Mouse (Mus musculus): ENCODE measurements around the gene Syde1. TPM values are rescaled to one million over a fixed set of nuclear protein-coding genes. Genes with fewer than 3 reads are reported as not detected.
"Not testable (repeated sequence)": the region's sequence is repeated elsewhere in the genome, so short reads cannot be mapped to it uniquely, and the experiment has no call there.

Gene Syde1
- 3.4 and 4.3 TPM in 2 replicates for polyA plus RNA-seq (2015; fragmentation: Nextera tagmentation; extraction: Ambion mirVana)

DNA sequence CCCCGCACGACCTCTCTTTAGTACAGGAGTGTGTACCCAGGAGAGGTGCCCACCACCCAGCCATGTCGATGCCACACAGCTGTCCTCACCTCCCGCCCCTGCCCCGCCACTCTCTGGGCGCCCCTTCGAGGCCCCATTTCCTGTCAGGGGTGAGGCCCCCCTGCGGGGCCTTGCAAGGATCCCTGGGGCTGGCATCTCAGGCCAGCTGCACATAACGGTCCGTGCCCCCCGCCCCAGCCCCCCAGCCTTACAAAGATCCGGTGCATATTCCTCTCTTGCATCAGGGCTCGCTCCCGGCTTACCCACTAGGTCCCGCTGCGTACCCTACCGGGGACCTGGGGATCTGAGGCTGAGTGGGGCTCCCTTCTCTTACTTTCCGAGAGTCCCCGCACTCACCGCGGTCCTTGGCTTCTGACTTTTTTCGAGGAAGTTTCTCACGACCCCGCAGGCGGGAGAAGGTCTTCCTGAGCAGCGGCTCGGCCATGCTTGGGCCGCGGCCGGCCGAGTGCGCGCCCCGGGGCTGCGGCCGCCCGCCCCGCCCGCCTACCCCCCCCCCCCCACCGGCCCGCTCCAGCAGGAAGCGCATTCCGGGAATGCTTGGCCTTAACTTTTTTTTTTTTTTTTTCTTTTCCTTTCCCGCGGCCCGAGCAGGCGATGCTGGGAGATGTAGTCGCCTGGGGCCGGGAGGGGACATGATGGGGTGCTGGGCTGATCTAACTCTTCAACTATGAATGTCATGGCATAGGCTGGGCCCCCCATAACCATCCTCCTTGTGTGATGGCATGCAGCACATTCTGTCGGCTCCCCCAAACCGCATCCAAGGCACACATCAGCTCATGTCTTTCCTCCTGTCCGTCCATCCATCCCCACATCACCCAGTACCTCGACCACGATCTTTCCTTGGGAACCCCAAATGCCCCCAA is at the start of gene Syde1:
Gene Syde1, minus strand, starts transcription at position 559 of the 923 bp plus-strand sequence.
- ATAC-seq (replicated peaks): peak; percentile 72
- 4% methylated on average over 53 of the region's 54 CpGs for WGBS

DNA sequence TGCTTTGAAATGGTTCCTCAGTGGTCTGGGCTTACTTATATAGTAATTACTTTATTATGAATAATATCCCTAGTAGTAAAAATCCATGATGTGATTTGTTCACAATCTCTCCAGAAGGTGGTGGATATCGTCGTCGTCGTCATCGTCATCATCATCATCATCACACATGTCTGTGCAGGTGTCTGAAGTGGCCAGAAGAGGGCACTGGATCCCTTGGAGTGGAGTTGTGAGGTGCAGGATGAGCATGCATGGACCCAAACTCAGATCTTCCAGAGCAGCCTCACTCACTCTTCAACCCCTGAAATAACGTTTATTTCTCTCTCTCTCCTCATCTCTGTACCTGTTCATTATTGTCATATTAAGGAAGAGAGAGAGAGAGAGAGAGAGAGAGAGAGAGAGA is 40.5 kb upstream of the Syde1 start:
- ATAC-seq (replicated peaks): peak; percentile 86
- WGBS: 16% methylated on average over 6 of the region's 6 CpGs
- Histone ChIP-seq H3K4me2 (peak overlapping the region; percentile 33), H3K4me1 (no peaks in the 10 kb centered on the region), H3K36me3 (replicated peaks) (no peaks in the 10 kb centered on the region), H3K27me3 (replicated peaks) (no peaks in the 10 kb centered on the region), H3K9ac (no peak overlapping the region), H3K27ac (no peak overlapping the region), H3K4me3 (no peak overlapping the region), H3K9me3 (no peaks in the 10 kb centered on the region)

More for the DNA sequence above, at the start of gene Syde1:
- no peaks in the 10 kb centered on the region for H3K36me3 ChIP-seq (replicated peaks)
- peak within 1 kb of the TSS; percentile 43 for H3K4me3 ChIP-seq
- H3K4me2 ChIP-seq: peak within 1 kb of the TSS; percentile 84
- 0 out of 2 replicates have a peak within 1 kb of the TSS, but pooled peaks have one; percentile 2 for H3K27ac ChIP-seq
- H3K27me3 ChIP-seq (replicated peaks): no peaks in the 10 kb centered on the region
- H3K9ac ChIP-seq: peak within 1 kb of the TSS; percentile 42
- H3K4me1 ChIP-seq: peaks cover 13% of the 10 kb centered on the region
- no peaks in the 10 kb centered on the region for H3K9me3 ChIP-seq

DNA sequence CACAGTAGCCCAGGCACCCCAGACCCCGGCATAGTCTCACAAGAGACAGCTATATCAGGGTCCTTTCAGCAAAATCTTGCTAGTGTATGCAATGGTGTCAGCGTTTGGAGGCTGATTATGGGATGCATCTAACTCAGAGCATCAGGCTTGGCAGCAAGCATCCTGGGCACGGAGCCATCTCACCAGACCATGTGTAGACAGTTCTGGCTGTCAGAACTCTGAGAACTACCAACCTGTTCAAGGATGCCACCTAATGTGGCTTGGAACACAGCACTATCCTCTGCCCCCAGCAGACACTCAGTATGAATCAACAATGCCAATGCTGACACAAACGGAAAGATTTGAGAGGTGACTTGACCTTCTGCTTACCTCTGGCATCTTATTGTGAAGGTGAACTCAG is 38.4 kb upstream of the Syde1 start:
- WGBS: 84% methylated on average over 4 of the region's 4 CpGs
- Histone ChIP-seq H3K27ac (no peak overlapping the region), H3K36me3 (replicated peaks) (no peaks in the 10 kb centered on the region), H3K4me2 (no peak overlapping the region), H3K4me1 (no peaks in the 10 kb centered on the region), H3K9me3 (no peaks in the 10 kb centered on the region), H3K4me3 (no peak overlapping the region), H3K27me3 (replicated peaks) (no peaks in the 10 kb centered on the region), H3K9ac (no peak overlapping the region)
- no peak for ATAC-seq (replicated peaks)

DNA sequence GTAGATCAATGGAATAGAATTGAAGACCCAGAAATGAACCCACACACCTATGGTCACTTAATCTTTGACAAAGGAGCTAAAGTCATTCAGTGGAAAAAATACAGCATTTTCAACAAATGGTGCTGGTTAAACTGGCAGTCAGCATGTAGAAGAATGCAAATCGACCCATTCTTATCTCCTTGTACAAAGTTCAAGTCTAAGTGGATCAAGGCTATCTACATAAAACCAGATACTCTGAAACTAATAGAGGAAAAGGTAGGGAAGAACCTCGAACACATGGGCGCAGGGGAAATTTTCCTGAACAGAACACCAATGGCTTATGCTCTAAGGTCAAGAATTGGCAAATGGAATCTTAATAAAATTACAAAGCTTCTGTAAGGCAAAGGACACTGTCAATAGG is 31.4 kb upstream of the Syde1 start:
- not testable (repeated sequence) for H3K36me3 ChIP-seq (replicated peaks); H3K27me3 ChIP-seq (replicated peaks); H3K4me2 ChIP-seq; H3K4me3 ChIP-seq; H3K9ac ChIP-seq; H3K9me3 ChIP-seq; H3K27ac ChIP-seq; ATAC-seq (replicated peaks); H3K4me1 ChIP-seq
- 78% methylated on average over 3 of the region's 3 CpGs for WGBS

DNA sequence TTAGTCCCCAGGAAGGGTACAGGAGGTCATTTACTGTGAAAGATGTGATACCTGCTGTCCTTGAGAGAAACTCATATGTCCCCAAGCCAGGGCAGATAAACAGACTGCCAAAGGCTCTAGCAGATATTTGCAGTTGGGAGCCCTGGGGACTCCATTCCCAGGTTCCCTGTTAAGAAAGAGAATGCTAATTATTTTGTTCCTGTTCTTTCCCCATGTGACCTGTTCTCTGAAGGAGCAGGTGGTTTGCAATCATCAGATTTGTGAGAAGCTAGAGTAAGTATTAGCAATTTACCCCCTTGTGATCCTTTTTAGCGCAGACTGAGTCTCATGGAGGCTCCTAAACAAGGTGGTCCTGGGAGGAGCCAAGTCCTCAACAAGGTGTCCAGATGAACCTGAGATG is 26.2 kb upstream of the Syde1 start, which contains the start of gene Olfr1357:
Gene Olfr1357, minus strand, starts transcription at position 101 of the 400 bp plus-strand sequence.
- no peaks in the 10 kb centered on the region for H3K9me3 ChIP-seq
- no peaks in the 10 kb centered on the region for H3K36me3 ChIP-seq (replicated peaks)
- no peaks in the 10 kb centered on the region for H3K4me1 ChIP-seq
- WGBS: 85% methylated on average over 1 of the region's 1 CpGs
- H3K4me2 ChIP-seq: no peak within 1 kb of the TSS
- no peaks in the 10 kb centered on the region for H3K27me3 ChIP-seq (replicated peaks)
- no peak for ATAC-seq (replicated peaks)
- H3K9ac ChIP-seq: no peak within 1 kb of the TSS
- no peak within 1 kb of the TSS for H3K27ac ChIP-seq
- H3K4me3 ChIP-seq: no peak within 1 kb of the TSS

DNA sequence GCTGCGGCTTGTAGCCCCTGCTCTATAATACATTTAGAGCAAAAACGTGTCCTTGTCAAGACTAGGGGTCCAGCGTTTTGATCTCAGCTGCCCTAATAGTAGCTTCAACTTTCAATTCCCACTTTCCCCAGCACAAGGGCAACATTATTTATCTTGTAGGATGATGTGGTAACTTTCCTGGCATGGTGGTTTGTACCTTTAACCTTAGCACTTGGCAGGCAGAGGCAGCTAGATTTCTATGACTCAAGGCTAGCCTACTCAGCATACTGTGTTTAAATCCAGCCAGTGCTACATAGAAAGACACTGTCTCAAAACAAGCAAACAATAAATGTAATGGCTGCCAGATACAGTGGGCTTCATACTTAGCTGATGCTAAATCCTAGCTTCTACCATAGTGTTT is 15.8 kb upstream of the Syde1 start:
- H3K27ac ChIP-seq: no peak overlapping the region
- H3K4me1 ChIP-seq: no peaks in the 10 kb centered on the region
- ATAC-seq (replicated peaks): no peak
- no peaks in the 10 kb centered on the region for H3K9me3 ChIP-seq
- H3K36me3 ChIP-seq (replicated peaks): no peaks in the 10 kb centered on the region
- WGBS: 83% methylated on average over 3 of the region's 3 CpGs
- H3K4me2 ChIP-seq: no peak overlapping the region
- no peak overlapping the region for H3K4me3 ChIP-seq
- H3K27me3 ChIP-seq (replicated peaks): no peaks in the 10 kb centered on the region
- H3K9ac ChIP-seq: no peak overlapping the region

DNA sequence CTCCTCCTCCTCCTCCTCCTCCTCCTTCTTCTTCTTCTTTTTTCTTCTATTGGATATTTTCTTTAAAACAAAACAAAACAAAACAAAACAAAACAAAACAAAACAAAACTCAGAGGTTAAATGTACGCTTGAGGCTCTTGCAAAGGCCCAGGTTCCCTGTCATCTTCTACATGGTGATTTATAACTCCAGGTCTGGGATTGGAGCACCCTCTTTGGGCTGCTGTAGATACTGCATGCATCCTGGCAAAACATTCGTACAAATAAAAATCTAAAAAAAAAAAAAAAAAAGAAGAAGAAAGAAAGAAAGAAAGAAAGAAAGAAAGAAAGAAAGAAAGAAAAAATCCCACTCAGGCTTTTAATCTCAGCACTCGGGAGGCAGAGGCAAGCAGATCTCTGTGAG is 13.3 kb upstream of the Syde1 start:
- no peak overlapping the region for H3K9ac ChIP-seq
- H3K4me3 ChIP-seq: no peak overlapping the region
- H3K27me3 ChIP-seq (replicated peaks): no peaks in the 10 kb centered on the region
- no peaks in the 10 kb centered on the region for H3K36me3 ChIP-seq (replicated peaks)
- 40% methylated on average over 3 of the region's 3 CpGs for WGBS
- H3K9me3 ChIP-seq: no peaks in the 10 kb centered on the region
- no peaks in the 10 kb centered on the region for H3K4me1 ChIP-seq
- H3K4me2 ChIP-seq: no peak overlapping the region
- no peak for ATAC-seq (replicated peaks)
- no peak overlapping the region for H3K27ac ChIP-seq

DNA sequence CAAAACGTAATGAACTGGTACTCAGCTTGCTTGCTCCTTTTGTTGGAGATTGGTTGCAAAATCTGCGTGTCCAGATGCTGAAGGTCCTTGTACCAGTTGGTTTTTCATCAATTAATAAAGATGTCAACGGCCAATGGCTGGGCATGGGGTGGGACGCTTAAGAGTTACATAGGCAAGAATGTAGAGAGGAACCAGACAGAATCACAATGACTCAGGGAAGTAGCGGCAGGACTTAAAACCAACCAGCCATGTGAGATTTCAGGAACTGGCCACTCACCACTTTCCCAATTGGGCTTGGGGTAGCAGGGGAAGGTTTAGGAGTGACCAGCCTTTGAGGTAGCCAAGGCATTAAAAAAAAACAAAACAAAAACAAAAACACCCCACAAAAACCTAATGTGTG is 8.1 kb upstream of the Syde1 start:
- Histone ChIP-seq H3K4me1 (no peaks in the 10 kb centered on the region), H3K36me3 (replicated peaks) (no peaks in the 10 kb centered on the region), H3K27ac (no peak overlapping the region), H3K4me3 (no peak overlapping the region), H3K4me2 (no peak overlapping the region), H3K27me3 (replicated peaks) (no peaks in the 10 kb centered on the region), H3K9ac (no peak overlapping the region), H3K9me3 (no peaks in the 10 kb centered on the region)
- ATAC-seq (replicated peaks): no peak
- WGBS: 84% methylated on average over 5 of the region's 5 CpGs

DNA sequence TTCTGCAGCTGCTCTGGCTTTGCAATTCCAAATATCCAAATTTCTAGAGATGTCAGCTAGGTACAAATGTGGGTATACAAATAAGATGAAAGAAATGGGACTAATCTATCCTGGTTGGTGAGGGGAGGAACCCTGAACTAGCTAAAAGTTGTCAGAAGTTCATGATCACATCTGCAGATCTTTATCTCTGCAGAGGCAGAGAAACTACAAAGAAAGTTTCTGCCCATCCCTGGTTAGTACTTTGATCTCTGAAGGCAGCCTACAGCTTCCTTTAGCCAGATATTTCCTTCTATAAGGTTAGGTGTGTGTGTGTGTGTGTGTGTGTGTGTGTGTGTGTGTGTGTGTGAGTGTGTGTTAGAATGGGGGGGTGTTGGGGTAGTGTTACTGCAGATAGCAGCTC is 2.8 kb upstream of the Syde1 start:
- no peaks in the 10 kb centered on the region for H3K27me3 ChIP-seq (replicated peaks)
- no peak overlapping the region for H3K9ac ChIP-seq
- no peak overlapping the region for H3K4me2 ChIP-seq
- no peak for ATAC-seq (replicated peaks)
- no peaks in the 10 kb centered on the region for H3K36me3 ChIP-seq (replicated peaks)
- H3K27ac ChIP-seq: no peak overlapping the region
- no peaks in the 10 kb centered on the region for H3K9me3 ChIP-seq
- peaks cover 13% of the 10 kb centered on the region for H3K4me1 ChIP-seq
- H3K4me3 ChIP-seq: no peak overlapping the region

DNA sequence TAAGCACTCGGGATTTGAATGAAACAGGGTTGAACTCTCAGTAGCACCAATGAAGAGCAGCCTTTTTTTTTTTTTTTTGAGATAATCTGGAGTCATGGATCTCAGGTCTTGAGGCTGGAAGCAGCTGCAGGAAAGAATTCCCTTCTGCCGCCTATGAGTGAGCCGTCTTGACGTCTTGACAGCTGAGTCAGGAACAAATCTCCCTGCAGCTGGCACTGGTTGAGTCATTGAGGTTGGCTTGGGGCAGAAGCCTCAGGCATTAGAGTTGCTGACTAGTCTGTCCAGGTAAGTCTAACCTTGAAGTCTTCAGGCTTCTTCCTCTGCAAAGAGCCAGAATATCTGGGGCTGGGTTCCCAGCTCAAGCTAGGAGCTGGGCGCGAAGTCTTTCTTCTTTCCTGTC is 2.4 kb upstream of the Syde1 start:
- H3K27me3 ChIP-seq (replicated peaks): no peaks in the 10 kb centered on the region
- H3K9ac ChIP-seq: no peak overlapping the region
- no peak overlapping the region for H3K4me2 ChIP-seq
- no peaks in the 10 kb centered on the region for H3K36me3 ChIP-seq (replicated peaks)
- H3K9me3 ChIP-seq: no peaks in the 10 kb centered on the region
- 79% methylated on average over 6 of the region's 6 CpGs for WGBS
- H3K4me3 ChIP-seq: no peak overlapping the region
- H3K27ac ChIP-seq: no peak overlapping the region
- peaks cover 13% of the 10 kb centered on the region for H3K4me1 ChIP-seq
- ATAC-seq (replicated peaks): no peak

DNA sequence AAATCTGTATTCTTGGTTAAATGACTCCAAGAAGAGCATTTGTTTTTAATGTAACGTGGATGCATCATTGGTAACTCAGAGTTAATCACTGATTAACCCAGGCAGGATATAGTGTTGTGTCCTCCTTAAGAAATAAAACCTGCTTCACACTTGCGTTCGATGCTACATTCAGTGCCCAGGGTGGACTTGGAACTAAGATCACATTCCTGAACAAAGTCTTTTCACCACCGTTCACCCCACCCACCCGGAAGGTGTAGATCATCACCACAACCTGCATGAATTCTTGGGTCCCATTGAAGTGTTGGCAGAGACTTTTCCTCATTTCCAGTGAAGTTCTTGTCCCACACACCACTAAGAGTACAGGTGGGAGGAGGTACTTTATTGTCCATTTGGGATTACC is 2.0 kb upstream of the Syde1 start:
- Histone ChIP-seq H3K36me3 (replicated peaks) (no peaks in the 10 kb centered on the region), H3K27ac (no peak overlapping the region), H3K4me2 (no peak overlapping the region), H3K27me3 (replicated peaks) (no peaks in the 10 kb centered on the region), H3K9me3 (no peaks in the 10 kb centered on the region), H3K4me3 (no peak overlapping the region), H3K4me1 (peaks cover 13% of the 10 kb centered on the region), H3K9ac (no peak overlapping the region)
- 93% methylated on average over 5 of the region's 5 CpGs for WGBS
- no peak for ATAC-seq (replicated peaks)

DNA sequence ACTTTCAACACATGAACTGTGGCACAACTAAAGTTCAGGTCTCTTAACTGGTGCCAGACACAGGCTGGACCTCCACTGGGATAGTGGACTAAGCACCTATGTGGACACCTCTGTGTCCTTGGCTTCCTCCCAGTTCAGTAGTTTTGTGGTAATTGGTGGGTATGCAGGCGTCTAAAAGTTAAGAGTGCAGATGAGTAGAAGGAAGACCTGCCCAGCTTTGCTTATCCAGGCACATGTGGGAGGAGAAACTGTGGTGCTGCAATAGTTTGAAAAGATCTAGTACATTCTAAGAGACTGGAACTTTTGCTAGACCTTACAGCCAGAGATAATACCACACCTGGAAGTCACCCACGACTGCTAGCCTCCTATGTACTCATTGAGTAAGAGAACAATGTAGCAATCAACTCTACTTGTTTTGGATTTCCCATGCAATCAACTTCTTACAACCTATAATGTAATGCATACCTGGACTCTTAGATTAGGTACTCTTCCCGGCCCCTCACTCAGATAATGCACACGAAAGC is 1.2 kb upstream of the Syde1 start:
- H3K4me1 ChIP-seq: peaks cover 13% of the 10 kb centered on the region
- H3K4me3 ChIP-seq: no peak overlapping the region
- 94% methylated on average over 4 of the region's 4 CpGs for WGBS
- H3K27me3 ChIP-seq (replicated peaks): no peaks in the 10 kb centered on the region
- no peak overlapping the region for H3K4me2 ChIP-seq
- H3K9ac ChIP-seq: no peak overlapping the region
- no peaks in the 10 kb centered on the region for H3K36me3 ChIP-seq (replicated peaks)
- H3K27ac ChIP-seq: no peak overlapping the region
- H3K9me3 ChIP-seq: no peaks in the 10 kb centered on the region
- no peak for ATAC-seq (replicated peaks)

DNA sequence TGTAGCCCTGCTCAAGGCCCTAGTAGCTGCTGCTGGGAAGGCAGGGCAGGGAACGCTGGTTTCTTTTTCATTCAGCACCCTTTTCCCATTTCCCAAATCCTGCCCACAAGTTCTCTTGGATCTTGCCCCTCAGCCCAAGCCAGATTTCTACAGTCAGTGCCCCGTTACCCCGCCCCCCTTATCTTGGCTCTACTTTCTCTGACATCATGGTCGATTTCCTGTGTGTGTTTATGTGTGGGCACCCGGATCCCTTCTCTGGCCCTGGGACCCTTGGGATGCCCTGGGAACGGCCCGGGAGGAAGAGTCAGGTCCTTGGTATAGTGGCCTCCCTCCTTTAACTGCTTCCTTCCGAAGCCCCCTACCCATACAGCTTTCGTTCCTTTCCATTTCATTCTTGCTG is 1.0 kb downstream of the Syde1 start:
- Histone ChIP-seq H3K36me3 (replicated peaks) (peaks cover 3% of the 10 kb centered on the region; the same call in 1 of the 2 replicates), H3K4me1 (peaks cover 13% of the 10 kb centered on the region), H3K27me3 (replicated peaks) (no peaks in the 10 kb centered on the region), H3K9me3 (no peaks in the 10 kb centered on the region), H3K4me2 (peak overlapping the region; percentile 84), H3K27ac (no peak overlapping the region), H3K9ac (no peak overlapping the region), H3K4me3 (peak overlapping the region; percentile 43)
- no peak for ATAC-seq (replicated peaks)
- 52% methylated on average over 9 of the region's 9 CpGs for WGBS

Data from midbrain, embryonic 15.5 days (tissue).